Mouse (Mus musculus) ES-E14 (cell line): ENCODE measurements at regions not wholly inside any gene's neighbourhood (a gene's known extent, or its start where the extent isn't known, plus 50 kb on each side); places are given as distances from the start of the nearest gene placed in this dataset.

Experiments
- CHD2 ChIP-seq: IDR thresholded peaks from 2 replicates; pipeline ENCODE4 v1.6.1; 2014; ENCODE audit warnings: mild to moderate bottlenecking, low read depth, low read length, inconsistent platforms
- HCFC1 ChIP-seq: IDR thresholded peaks from 2 replicates; pipeline ENCODE4 v1.6.1; 2012; ENCODE audit warnings: low read length, inconsistent platforms, borderline replicate concordance; ENCODE audit not compliant: insufficient read depth
- ZC3H11A ChIP-seq: IDR thresholded peaks from 2 replicates; pipeline ENCODE4 v1.6.1; 2012; ENCODE audit warnings: low read depth, mild to moderate bottlenecking, inconsistent platforms, low read length, borderline replicate concordance

DNA sequence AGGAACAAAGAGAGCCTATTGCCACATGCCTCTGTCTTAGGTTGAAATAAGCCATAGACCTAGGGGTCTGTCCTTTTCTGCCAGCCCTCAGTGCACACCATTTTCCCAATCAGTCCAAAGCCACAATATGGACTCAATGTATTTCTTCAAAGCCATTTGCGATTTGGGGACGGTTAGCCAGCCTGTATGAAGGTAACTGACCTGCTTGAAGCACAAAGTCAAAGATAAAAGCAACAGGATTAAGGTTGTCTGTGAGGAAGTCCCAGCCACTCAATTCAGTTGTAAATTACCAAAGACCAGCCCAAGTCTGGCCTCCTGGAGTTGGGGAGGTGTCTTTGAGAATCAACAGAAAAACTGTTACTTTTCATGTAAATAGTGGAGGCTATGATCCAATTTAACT is 6688.1 kb upstream of the Gm7489 start:
- TF ChIP-seq CHD2 (no peak), HCFC1 (no peak), ZC3H11A (no peak)
